Mouse (Mus musculus) neural tube, embryonic 12.5 days (tissue): Measurements from ENCODE around the gene Ints6. TPM values are rescaled to one million over a fixed set of nuclear protein-coding genes. Genes with fewer than 3 reads are reported as not detected.
A peak's percentile ranks its signal among the peaks of the same experiment; 100 is the strongest.

ENCODE experiments used
- ATAC-seq: fragments of 200-750 bp; cut with Nextera tagmentation; 2 replicates; pipeline ENCODE4 v1.8.0; 2017; ENCODE audit warnings: low read depth, mild to moderate bottlenecking, moderate TSS enrichment, moderate library complexity; ENCODE audit not compliant: low FRiP score
- H3K27ac ChIP-seq: fragments of 300-500 bp; sonication (generic); 2 replicates; pipeline ENCODE4 v1.5.1; 2016
- H3K27me3 ChIP-seq: fragments of 300-500 bp; sonication (generic); replicated peaks from 2 replicates; pipeline ENCODE4 v1.6.1; 2016; ENCODE audit warnings: mild to moderate bottlenecking
- H3K36me3 ChIP-seq: fragments of 300-500 bp; sonication (generic); 2 replicates; pipeline ENCODE4 v1.6.1; 2016; ENCODE audit warnings: mild to moderate bottlenecking
- H3K4me1 ChIP-seq: fragments of 300-500 bp; sonication (generic); 2 replicates; pipeline ENCODE4 v1.6.1; 2016
- H3K4me2 ChIP-seq: fragments of 300-500 bp; sonication (generic); replicated peaks from 2 replicates; pipeline ENCODE4 v1.6.1; 2016; ENCODE audit warnings: mild to moderate bottlenecking
- H3K4me3 ChIP-seq: fragments of 300-500 bp; sonication (generic); 2 replicates; pipeline ENCODE4 v1.5.1; 2016
- H3K9ac ChIP-seq: fragments of 300-500 bp; sonication (generic); 2 replicates; pipeline ENCODE4 v1.6.1; 2016; ENCODE audit warnings: mild to moderate bottlenecking
- H3K9me3 ChIP-seq: fragments of 300-500 bp; sonication (generic); 2 replicates; pipeline ENCODE4 v1.6.1; 2016; ENCODE audit warnings: mild to moderate bottlenecking
- WGBS: fragments of 180-500 bp; shearing (Covaris S2); methylation state at CpG from one replicate; pipeline ENCODE4 v1.1.7; 2016; 5-methylcytosine and 5-hydroxymethylcytosine counted together
- polyA plus RNA-seq: library from polyadenylated mRNA; unstranded; fragments of >200 nt; fragmentation: Nextera tagmentation; extraction: Ambion mirVana; gene quantifications from 2 replicates; pipeline ENCODE4 v1.2.1, GENCODE M21; 2016

Ints6 gene
- polyA plus RNA-seq, 1 experiment from 2014 or later: 28.1 TPM

GRCm38 (mm10) chr14:62775034-62775433 lies 14.1 kb upstream of the Ints6 start:
- H3K4me1 ChIP-seq: no peaks in the 10 kb centered on the region
- ATAC-seq: no peak

GRCm38 (mm10) chr14:62774246-62774645 lies 13.3 kb upstream of the Ints6 start:
- Histone ChIP-seq H3K9me3 (0 out of 2 replicates have a peak, but pooled peaks cover 3% of the 10 kb centered on the region), H3K4me3 (no peak overlapping the region), H3K27ac (no peak overlapping the region), H3K4me2 (no peak overlapping the region), H3K4me1 (no peaks in the 10 kb centered on the region), H3K27me3 (no peaks in the 10 kb centered on the region), H3K36me3 (no peaks in the 10 kb centered on the region), H3K9ac (no peak overlapping the region)
- ATAC-seq: no peak
- WGBS: 96% methylated on average over 3 of the region's 3 CpGs

More at GRCm38 (mm10) chr14:62775034-62775433, 14.1 kb upstream of the Ints6 start:
- WGBS: 85% methylated on average over 3 of the region's 3 CpGs
- Histone ChIP-seq H3K9ac (no peak overlapping the region), H3K9me3 (0 out of 2 replicates have a peak, but pooled peaks cover 3% of the 10 kb centered on the region), H3K27ac (no peak overlapping the region), H3K4me3 (no peak overlapping the region), H3K4me2 (no peak overlapping the region), H3K27me3 (no peaks in the 10 kb centered on the region), H3K36me3 (no peaks in the 10 kb centered on the region)

GRCm38 (mm10) chr14:62773766-62774165 lies 12.8 kb upstream of the Ints6 start:
- WGBS: 80% methylated on average over 6 of the region's 6 CpGs
- H3K9ac ChIP-seq: no peak overlapping the region
- H3K4me3 ChIP-seq: no peak overlapping the region
- H3K4me2 ChIP-seq: no peak overlapping the region
- H3K4me1 ChIP-seq: no peaks in the 10 kb centered on the region
- no peak overlapping the region for H3K27ac ChIP-seq
- no peak for ATAC-seq
- 0 out of 2 replicates have a peak, but pooled peaks cover 3% of the 10 kb centered on the region for H3K9me3 ChIP-seq
- no peaks in the 10 kb centered on the region for H3K36me3 ChIP-seq
- H3K27me3 ChIP-seq: no peaks in the 10 kb centered on the region

GRCm38 (mm10) chr14:62765398-62765797 lies 4.4 kb upstream of the Ints6 start:
- H3K36me3 ChIP-seq: no peaks in the 10 kb centered on the region

GRCm38 (mm10) chr14:62764371-62764770 lies 3.4 kb upstream of the Ints6 start:
- 79% methylated on average over 5 of the region's 5 CpGs for WGBS
- no peak overlapping the region for H3K4me2 ChIP-seq

More at GRCm38 (mm10) chr14:62765398-62765797, 4.4 kb upstream of the Ints6 start:
- ATAC-seq: no peak
- Histone ChIP-seq H3K9ac (no peak overlapping the region), H3K4me3 (no peak overlapping the region), H3K27me3 (no peaks in the 10 kb centered on the region), H3K9me3 (no peaks in the 10 kb centered on the region), H3K4me2 (no peak overlapping the region), H3K27ac (no peak overlapping the region), H3K4me1 (no peaks in the 10 kb centered on the region)
- WGBS: 83% methylated on average over 2 of the region's 2 CpGs

GRCm38 (mm10) chr14:62761943-62762342 lies 974 bp upstream of the Ints6 start:
- Histone ChIP-seq H3K9me3 (no peaks in the 10 kb centered on the region), H3K36me3 (0 out of 2 replicates have a peak, but pooled peaks cover 3% of the 10 kb centered on the region), H3K4me2 (peak overlapping the region; percentile 72), H3K4me1 (0 out of 2 replicates have a peak, but pooled peaks cover 3% of the 10 kb centered on the region), H3K27ac (peak overlapping the region; percentile 94), H3K4me3 (peak overlapping the region; percentile 56), H3K27me3 (no peaks in the 10 kb centered on the region), H3K9ac (peak overlapping the region; percentile 69)
- WGBS: 3% methylated on average over 11 of the region's 11 CpGs
- no peak for ATAC-seq

More at GRCm38 (mm10) chr14:62764371-62764770, 3.4 kb upstream of the Ints6 start:
- Histone ChIP-seq H3K9ac (no peak overlapping the region), H3K4me3 (no peak overlapping the region), H3K27ac (no peak overlapping the region), H3K9me3 (no peaks in the 10 kb centered on the region), H3K27me3 (no peaks in the 10 kb centered on the region), H3K4me1 (0 out of 2 replicates have a peak, but pooled peaks cover under 1% of the 10 kb centered on the region), H3K36me3 (no peaks in the 10 kb centered on the region)
- no peak for ATAC-seq

- under 1% methylated on average over 63 of the region's 68 CpGs for WGBS
- peak; percentile 65 for ATAC-seq
- H3K36me3 ChIP-seq: 0 out of 2 replicates have a peak, but pooled peaks cover 3% of the 10 kb centered on the region
- peak overlapping the region; percentile 92 for H3K9ac ChIP-seq
- H3K9me3 ChIP-seq: no peaks in the 10 kb centered on the region
- 0 out of 2 replicates have a peak, but pooled peaks cover 3% of the 10 kb centered on the region for H3K4me1 ChIP-seq
- peak overlapping the region; percentile 86 for H3K4me2 ChIP-seq
- no peaks in the 10 kb centered on the region for H3K27me3 ChIP-seq
- H3K27ac ChIP-seq: peak overlapping the region; percentile 94
- H3K4me3 ChIP-seq: peak overlapping the region; percentile 80
Measured at GRCm38 (mm10) chr14:62760321-62761035, 491 bp downstream of the Ints6 start.

- Histone ChIP-seq H3K9me3 (no peaks in the 10 kb centered on the region), H3K4me3 (peak overlapping the region; percentile 80), H3K27me3 (no peaks in the 10 kb centered on the region), H3K27ac (peak overlapping the region; percentile 94), H3K4me2 (peak overlapping the region; percentile 86), H3K36me3 (peaks cover 6% of the 10 kb centered on the region; the same call in 1 of the 2 replicates), H3K4me1 (0 out of 2 replicates have a peak, but pooled peaks cover 3% of the 10 kb centered on the region), H3K9ac (peak overlapping the region; percentile 92)
- peak; percentile 12 for ATAC-seq
- 1% methylated on average over 28 of the region's 38 CpGs for WGBS
Measured at GRCm38 (mm10) chr14:62759771-62760320, 1.1 kb downstream of the Ints6 start.

GRCm38 (mm10) chr14:62758714-62759113 lies 2.3 kb downstream of the Ints6 start:
- no peak overlapping the region for H3K9ac ChIP-seq
- no peaks in the 10 kb centered on the region for H3K27me3 ChIP-seq
- H3K9me3 ChIP-seq: no peaks in the 10 kb centered on the region
- no peak overlapping the region for H3K4me3 ChIP-seq
- 0 out of 2 replicates have a peak, but pooled peaks cover 3% of the 10 kb centered on the region for H3K4me1 ChIP-seq
- H3K36me3 ChIP-seq: peaks cover 6% of the 10 kb centered on the region; the same call in 1 of the 2 replicates
- no peak overlapping the region for H3K27ac ChIP-seq
- H3K4me2 ChIP-seq: no peak overlapping the region
- ATAC-seq: no peak
- 95% methylated on average over 5 of the region's 5 CpGs for WGBS

GRCm38 (mm10) chr14:62755095-62755640 lies 5.8 kb downstream of the Ints6 start:
- Histone ChIP-seq H3K4me3 (no peak overlapping the region), H3K36me3 (peaks cover 10% of the 10 kb centered on the region), H3K27ac (no peak overlapping the region), H3K4me2 (no peak overlapping the region), H3K9ac (no peak overlapping the region), H3K4me1 (0 out of 2 replicates have a peak, but pooled peaks cover 3% of the 10 kb centered on the region), H3K27me3 (no peaks in the 10 kb centered on the region), H3K9me3 (no peaks in the 10 kb centered on the region)
- WGBS: 100% methylated on average over 1 of the region's 1 CpGs
- ATAC-seq: no peak

- whole genome bisulfite sequencing: 91% methylated on average over 2 of the region's 2 CpGs
- Histone ChIP-seq H3K27ac (no peak overlapping the region), H3K9me3 (no peaks in the 10 kb centered on the region), H3K36me3 (peaks cover 7% of the 10 kb centered on the region), H3K4me3 (no peak overlapping the region), H3K9ac (no peak overlapping the region), H3K27me3 (no peaks in the 10 kb centered on the region), H3K4me2 (no peak overlapping the region), H3K4me1 (no peaks in the 10 kb centered on the region)
- ATAC-seq: no peak
Measured at GRCm38 (mm10) chr14:62751479-62751878, 9.5 kb downstream of the Ints6 start.

GRCm38 (mm10) chr14:62735646-62736045 lies 25.3 kb downstream of the Ints6 start:
- Histone ChIP-seq H3K4me2 (no peak overlapping the region), H3K4me1 (no peaks in the 10 kb centered on the region), H3K9ac (no peak overlapping the region), H3K27me3 (no peaks in the 10 kb centered on the region), H3K4me3 (no peak overlapping the region), H3K27ac (no peak overlapping the region), H3K36me3 (peaks cover 12% of the 10 kb centered on the region; the same call in 1 of the 2 replicates), H3K9me3 (no peaks in the 10 kb centered on the region)
- WGBS: 86% methylated on average over 1 of the region's 1 CpGs
- no peak for ATAC-seq
